Mouse (Mus musculus) lung, postnatal 0 days (tissue): ENCODE measurements around the gene Ubxn10. TPM values are rescaled to one million over a fixed set of nuclear protein-coding genes. Genes with fewer than 3 reads are reported as not detected.

Experiments used
- ATAC-seq: fragments of 200-750 bp; cut with Nextera tagmentation; 2 replicates; pipeline ENCODE4 v1.8.0; 2017; ENCODE audit warnings: moderate library complexity
- DNase-seq: peaks from one replicate; pipeline ENCODE4 v3.0.0-alpha.2; 2016; ENCODE audit warnings: low spot score
- H3K27ac ChIP-seq: fragments of 300-500 bp; sonication (generic); 2 replicates; pipeline ENCODE4 v1.5.1; 2014; ENCODE audit warnings: antibody characterized with exemption, mild to moderate bottlenecking, low read length, mixed read lengths
- H3K27me3 ChIP-seq: fragments of 300-500 bp; sonication (generic); replicated peaks from 2 replicates; pipeline ENCODE4 v1.6.1; 2014; ENCODE audit warnings: low read length, mixed read lengths; ENCODE audit not compliant: insufficient read depth
- H3K36me3 ChIP-seq: fragments of 300-500 bp; sonication (generic); 2 replicates; pipeline ENCODE4 v1.6.1; 2014; ENCODE audit warnings: low read length, mixed read lengths; ENCODE audit not compliant: insufficient read depth
- H3K4me1 ChIP-seq: fragments of 300-500 bp; sonication (generic); 2 replicates; pipeline ENCODE4 v1.6.1; 2014; ENCODE audit warnings: antibody characterized with exemption, low read depth, low read length, mixed read lengths; ENCODE audit not compliant: insufficient read depth
- H3K4me2 ChIP-seq: fragments of 300-500 bp; sonication (generic); replicated peaks from 2 replicates; pipeline ENCODE4 v1.6.1; 2014; ENCODE audit warnings: low read depth, mild to moderate bottlenecking, low read length, moderate library complexity, mixed read lengths
- H3K4me3 ChIP-seq: fragments of 300-500 bp; sonication (generic); 2 replicates; pipeline ENCODE4 v1.5.1; 2014; ENCODE audit warnings: low read depth, low read length
- H3K9ac ChIP-seq: fragments of 300-500 bp; sonication (generic); replicated peaks from 2 replicates; pipeline ENCODE4 v1.6.1; 2014; ENCODE audit warnings: low read depth, mild to moderate bottlenecking
- H3K9me3 ChIP-seq: fragments of 300-500 bp; sonication (generic); 2 replicates; pipeline ENCODE4 v1.6.1; 2016; ENCODE audit warnings: low read length, mixed read lengths
- CTCF ChIP-seq: IDR thresholded peaks from 2 replicates; pipeline ENCODE4 v1.5.1; 2016; ENCODE audit warnings: antibody characterized with exemption, mild to moderate bottlenecking
- EP300 ChIP-seq: IDR thresholded peaks from 2 replicates; pipeline ENCODE4 v1.6.1; 2016; ENCODE audit warnings: antibody characterized with exemption, mild to moderate bottlenecking, control low read depth
- WGBS: fragments of 180-500 bp; shearing (Covaris S2); extraction: QIAGEN DNeasy Blood & Tissue Kit; methylation state at CpG from one replicate; pipeline ENCODE4 v1.1.7; 2014; 5-methylcytosine and 5-hydroxymethylcytosine counted together
- polyA plus RNA-seq: library from polyadenylated mRNA; unstranded; fragments of >200 nt; fragmentation: Nextera tagmentation; extraction: Ambion mirVana; gene quantifications from 2 replicates; pipeline ENCODE4 v1.2.1, GENCODE M21; 2015

Ubxn10 gene
- polyA plus RNA-seq, 1 experiment from 2014 or later: 10.1 TPM

- Histone ChIP-seq H3K36me3 (no peaks in the 10 kb centered on the region), H3K4me2 (no peak overlapping the region), H3K9me3 (no peaks in the 10 kb centered on the region), H3K27ac (no peak overlapping the region), H3K4me3 (no peak overlapping the region), H3K27me3 (no peaks in the 10 kb centered on the region), H3K9ac (no peak overlapping the region), H3K4me1 (no peaks in the 10 kb centered on the region)
- WGBS: 57% methylated on average over 9 of the region's 9 CpGs
- ATAC-seq (no peak), DNase-seq (no peak)
- TF ChIP-seq EP300 (no peak), CTCF (no peak)
Observed at GRCm38 (mm10) chr4:138754432-138754831, 17.5 kb upstream of the Ubxn10 start.

GRCm38 (mm10) chr4:138753608-138754007, 16.6 kb upstream of the Ubxn10 start:
- no peaks in the 10 kb centered on the region for H3K36me3 ChIP-seq
- WGBS: 89% methylated on average over 3 of the region's 3 CpGs
- no peak overlapping the region for H3K27ac ChIP-seq
- TF ChIP-seq EP300: no peak
- no peak for TF ChIP-seq CTCF
- H3K4me2 ChIP-seq: no peak overlapping the region
- H3K4me3 ChIP-seq: no peak overlapping the region
- no peak overlapping the region for H3K9ac ChIP-seq
- no peaks in the 10 kb centered on the region for H3K9me3 ChIP-seq
- no peak for DNase-seq
- ATAC-seq: no peak
- no peaks in the 10 kb centered on the region for H3K27me3 ChIP-seq
- no peaks in the 10 kb centered on the region for H3K4me1 ChIP-seq

- TF ChIP-seq CTCF (no peak), EP300 (no peak)
- Histone ChIP-seq H3K4me2 (no peak overlapping the region), H3K9me3 (no peaks in the 10 kb centered on the region), H3K36me3 (no peaks in the 10 kb centered on the region), H3K4me3 (no peak overlapping the region), H3K4me1 (no peaks in the 10 kb centered on the region), H3K9ac (no peak overlapping the region), H3K27ac (no peak overlapping the region), H3K27me3 (no peaks in the 10 kb centered on the region)
- ATAC-seq: no peak
- WGBS: 89% methylated on average over 6 of the region's 6 CpGs
- no peak for DNase-seq
Observed at GRCm38 (mm10) chr4:138752603-138753002, 15.6 kb upstream of the Ubxn10 start.

GRCm38 (mm10) chr4:138748369-138749072, 11.6 kb upstream of the Ubxn10 start:
- Histone ChIP-seq H3K9me3 (no peaks in the 10 kb centered on the region), H3K36me3 (no peaks in the 10 kb centered on the region), H3K4me3 (no peak overlapping the region), H3K27me3 (no peaks in the 10 kb centered on the region), H3K27ac (no peak overlapping the region), H3K9ac (no peak overlapping the region), H3K4me2 (no peak overlapping the region), H3K4me1 (no peaks in the 10 kb centered on the region)
- ATAC-seq (peak; percentile 22; the same call in 1 of the 2 replicates), DNase-seq (peak; percentile 62)
- 50% methylated on average over 8 of the region's 8 CpGs for WGBS
- TF ChIP-seq CTCF: peak; percentile 84
- TF ChIP-seq EP300: no peak

- Histone ChIP-seq H3K27me3 (no peaks in the 10 kb centered on the region), H3K9me3 (no peaks in the 10 kb centered on the region), H3K4me2 (no peak overlapping the region), H3K36me3 (no peaks in the 10 kb centered on the region), H3K4me3 (no peak overlapping the region), H3K27ac (no peak overlapping the region), H3K4me1 (no peaks in the 10 kb centered on the region), H3K9ac (no peak overlapping the region)
- DNase-seq (no peak), ATAC-seq (no peak)
- TF ChIP-seq CTCF (peak; percentile 4; the same call in 1 of the 2 replicates), EP300 (no peak)
- WGBS: 39% methylated on average over 10 of the region's 10 CpGs
Observed at GRCm38 (mm10) chr4:138747851-138748250, 10.9 kb upstream of the Ubxn10 start.

- Histone ChIP-seq H3K27me3 (no peaks in the 10 kb centered on the region), H3K27ac (no peak overlapping the region), H3K9ac (no peak overlapping the region), H3K9me3 (no peaks in the 10 kb centered on the region), H3K36me3 (no peaks in the 10 kb centered on the region), H3K4me3 (no peak overlapping the region), H3K4me1 (no peaks in the 10 kb centered on the region), H3K4me2 (no peak overlapping the region)
- TF ChIP-seq EP300: no peak
- no peak for TF ChIP-seq CTCF
- whole genome bisulfite sequencing: 84% methylated on average over 9 of the region's 9 CpGs
- DNase-seq (no peak), ATAC-seq (no peak)
Observed at GRCm38 (mm10) chr4:138746866-138747265, 9.9 kb upstream of the Ubxn10 start.
